Mouse (Mus musculus) hindbrain, postnatal 0 days (tissue): Measurements from ENCODE around the gene Hcst. TPM values are rescaled to one million over a fixed set of nuclear protein-coding genes. Genes with fewer than 3 reads are reported as not detected.

Source experiments
- ATAC-seq: fragments of 200-750 bp; cut with Nextera tagmentation; 2 replicates; pipeline ENCODE4 v1.8.0; 2017; ENCODE audit warnings: mild to moderate bottlenecking, moderate TSS enrichment, moderate library complexity
- DNase-seq: peaks from one replicate; pipeline ENCODE4 v3.0.0-alpha.2; 2015; ENCODE audit warnings: low spot score
- H3K27ac ChIP-seq: fragments of 300-500 bp; sonication (generic); 2 replicates; pipeline ENCODE4 v1.5.1; 2014; ENCODE audit warnings: mild to moderate bottlenecking
- H3K27me3 ChIP-seq: fragments of 300-500 bp; sonication (generic); 2 replicates; pipeline ENCODE4 v1.6.1; 2014; ENCODE audit warnings: low read length, mixed read lengths; ENCODE audit not compliant: insufficient read depth
- H3K36me3 ChIP-seq: fragments of 300-500 bp; sonication (generic); 2 replicates; pipeline ENCODE4 v1.6.1; 2014; ENCODE audit warnings: low read length, mixed read lengths; ENCODE audit not compliant: insufficient read depth
- H3K4me1 ChIP-seq: fragments of 300-500 bp; sonication (generic); 2 replicates; pipeline ENCODE4 v1.6.1; 2014; ENCODE audit warnings: antibody characterized with exemption, low read length, mixed read lengths; ENCODE audit not compliant: insufficient read depth
- H3K4me2 ChIP-seq: fragments of 300-500 bp; sonication (generic); 2 replicates; pipeline ENCODE4 v1.6.1; 2014; ENCODE audit warnings: low read depth, mild to moderate bottlenecking, low read length, moderate library complexity, mixed read lengths
- H3K4me3 ChIP-seq: fragments of 300-500 bp; sonication (generic); 2 replicates; pipeline ENCODE4 v1.5.1; 2014; ENCODE audit warnings: low read length
- H3K9ac ChIP-seq: fragments of 300-500 bp; sonication (generic); replicated peaks from 2 replicates; pipeline ENCODE4 v1.6.1; 2014; ENCODE audit warnings: mild to moderate bottlenecking, low read length, moderate library complexity, mixed read lengths
- H3K9me3 ChIP-seq: fragments of 300-500 bp; sonication (generic); 2 replicates; pipeline ENCODE4 v1.6.1; 2016; ENCODE audit warnings: low read length, mixed read lengths
- CTCF ChIP-seq: IDR thresholded peaks from 2 replicates; pipeline ENCODE4 v1.5.1; 2016; ENCODE audit warnings: antibody characterized with exemption, control low read depth, low read depth
- WGBS: fragments of 180-500 bp; shearing (Covaris S2); extraction: QIAGEN DNeasy Blood & Tissue Kit; methylation state at CpG from one replicate; pipeline ENCODE4 v1.1.7; 2014; 5-methylcytosine and 5-hydroxymethylcytosine counted together
- polyA plus RNA-seq: library from polyadenylated mRNA; unstranded; fragments of >200 nt; fragmentation: Nextera tagmentation; extraction: Ambion mirVana; gene quantifications from 2 replicates; pipeline ENCODE4 v1.2.1, GENCODE M21; 2015
- total RNA-seq: library from RNA; depleted of rRNA; stranded (reverse); fragments of >200 nt; gene quantifications from 2 replicates; pipeline ENCODE4 v1.2.3, GENCODE M21; 2014

The Hcst gene
- total and polyA plus RNA-seq, 2 experiments from 2014 or later: 1.0 TPM; not detected in 1

DNA sequence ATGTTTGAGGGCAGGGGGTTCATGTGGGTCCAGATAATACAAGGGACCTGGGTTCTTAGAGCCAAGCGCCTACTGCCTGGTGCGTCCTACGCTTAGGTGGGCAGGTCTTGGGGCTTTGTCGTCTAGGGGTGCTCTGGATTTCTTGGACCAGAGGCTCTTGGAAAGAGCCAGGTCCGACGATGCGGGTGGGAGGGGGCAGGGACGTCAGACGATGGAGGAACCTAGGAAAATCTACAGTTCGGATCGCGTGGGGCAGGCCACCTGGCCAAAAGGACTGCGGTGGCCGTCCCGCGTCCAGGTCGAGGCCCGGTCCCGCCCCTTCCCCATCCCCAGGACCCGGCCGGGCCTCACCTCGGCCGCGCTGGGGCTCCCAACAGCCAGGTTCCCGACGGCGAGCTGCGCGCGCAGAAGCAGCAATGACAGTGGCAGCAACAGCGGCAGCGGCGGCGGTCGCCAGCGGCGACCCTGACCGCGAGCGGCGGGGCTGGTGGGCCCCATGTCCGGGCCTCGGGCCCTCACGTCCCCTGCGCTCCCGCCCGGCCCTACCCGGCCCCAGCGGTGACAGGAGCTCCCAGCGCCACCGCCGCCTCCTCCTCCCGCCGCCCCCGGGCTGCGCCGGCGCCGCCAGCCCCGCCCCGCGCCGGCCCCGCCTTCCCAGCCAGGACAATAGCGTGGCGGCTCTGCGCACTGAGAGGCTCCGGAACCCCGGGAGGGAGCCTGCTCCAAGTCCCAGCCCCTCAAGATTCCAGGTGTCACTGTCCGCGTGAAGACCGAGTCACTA is 25.5 kb upstream of the Hcst start, which contains the start of gene Aplp1:
Gene Aplp1, minus strand, starts transcription at position 565 of the 781 bp plus-strand sequence.
- Histone ChIP-seq H3K4me3 (peak within 1 kb of the TSS; percentile 78), H3K4me2 (peak within 1 kb of the TSS; percentile 78), H3K4me1 (no peaks in the 10 kb centered on the region), H3K9me3 (no peaks in the 10 kb centered on the region), H3K27me3 (no peaks in the 10 kb centered on the region), H3K27ac (peak within 1 kb of the TSS; percentile 97), H3K9ac (peak within 1 kb of the TSS; percentile 95), H3K36me3 (peaks cover 25% of the 10 kb centered on the region; the same call in 1 of the 2 replicates)
- DNase-seq (peak; percentile 87), ATAC-seq (peak; percentile 74)
- no peak for TF ChIP-seq CTCF
- under 1% methylated on average over 68 of the region's 72 CpGs for WGBS

DNA sequence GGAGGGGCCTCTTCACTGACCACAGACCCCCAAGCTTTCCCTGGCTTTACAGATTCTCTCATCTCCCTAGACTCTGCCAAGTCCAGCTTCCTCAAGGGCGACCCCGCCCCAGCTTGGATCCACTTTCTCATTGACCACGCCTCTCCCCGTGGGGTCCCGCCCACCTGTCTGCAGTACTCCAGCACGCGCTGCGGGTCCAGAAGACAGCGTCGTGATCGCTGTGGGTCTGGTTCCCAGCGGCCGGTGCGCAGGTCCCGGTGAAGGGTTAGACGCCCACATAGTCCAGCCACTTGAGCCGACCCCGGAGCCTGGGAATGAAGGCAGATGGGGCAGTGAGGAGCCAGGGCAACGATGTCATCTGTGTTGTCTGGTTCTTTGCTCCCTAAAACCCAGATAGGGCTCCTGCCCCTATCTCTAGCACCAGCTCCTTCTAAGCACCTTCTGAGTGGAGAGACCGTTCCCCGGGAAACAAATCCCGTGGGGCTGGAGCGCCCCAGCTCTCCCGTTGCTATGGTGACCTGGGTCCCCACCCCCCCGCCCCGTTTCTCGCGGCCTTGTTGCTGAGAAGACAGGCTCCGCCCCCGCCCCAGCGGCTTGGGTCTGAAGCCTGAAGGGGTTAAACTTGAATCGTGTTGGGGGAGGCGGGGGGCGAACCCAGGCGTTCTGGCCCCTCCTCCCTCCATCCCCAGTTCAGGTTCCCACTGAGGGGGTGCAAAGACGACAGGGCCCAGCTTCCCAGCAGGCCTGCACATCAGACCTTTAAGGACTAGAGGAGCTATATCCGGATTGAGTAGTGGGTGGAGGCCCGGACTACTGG is 24.7 kb upstream of the Hcst start:
- H3K4me2 ChIP-seq: peak overlapping the region; percentile 78
- no peaks in the 10 kb centered on the region for H3K9me3 ChIP-seq
- no peaks in the 10 kb centered on the region for H3K4me1 ChIP-seq
- H3K27me3 ChIP-seq: no peaks in the 10 kb centered on the region
- peak; percentile 93 for DNase-seq
- H3K36me3 ChIP-seq: peaks cover 32% of the 10 kb centered on the region; the same call in 1 of the 2 replicates
- TF ChIP-seq CTCF: no peak
- peak; percentile 72 for ATAC-seq
- peak overlapping the region; percentile 97 for H3K27ac ChIP-seq
- peak overlapping the region; percentile 78 for H3K4me3 ChIP-seq
- H3K9ac ChIP-seq: peak overlapping the region; percentile 95
- WGBS: under 1% methylated on average over 36 of the region's 38 CpGs

DNA sequence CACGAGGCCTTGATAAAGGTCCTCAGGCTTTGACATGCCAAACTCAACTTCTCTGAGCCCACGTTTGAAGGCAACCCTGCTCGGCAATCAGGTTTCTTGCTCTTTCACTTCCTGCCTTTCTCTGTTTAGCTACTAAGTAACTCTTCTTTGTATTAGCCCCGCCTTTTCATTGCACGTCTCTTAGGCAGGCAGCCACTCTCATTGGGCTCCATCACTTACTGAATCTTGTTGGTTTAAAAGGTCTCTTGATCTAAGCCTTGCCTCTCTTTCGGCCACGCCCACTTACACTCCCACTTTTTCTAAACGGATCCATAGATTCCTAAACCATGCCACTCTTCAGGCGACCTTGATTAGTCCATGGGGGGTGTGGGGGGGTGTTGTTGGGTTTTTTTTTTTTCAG is 24.0 kb upstream of the Hcst start:
- H3K4me3 ChIP-seq: peak overlapping the region; percentile 78
- peak overlapping the region; percentile 95 for H3K9ac ChIP-seq
- no peaks in the 10 kb centered on the region for H3K27me3 ChIP-seq
- H3K36me3 ChIP-seq: peaks cover 37% of the 10 kb centered on the region; the same call in 1 of the 2 replicates
- 16% methylated on average over 9 of the region's 9 CpGs for WGBS
- ATAC-seq (no peak), DNase-seq (peak; percentile 67)
- peak overlapping the region; percentile 97; the same call in 1 of the 2 replicates for H3K27ac ChIP-seq
- peak overlapping the region; percentile 78 for H3K4me2 ChIP-seq
- H3K9me3 ChIP-seq: no peaks in the 10 kb centered on the region
- H3K4me1 ChIP-seq: no peaks in the 10 kb centered on the region
- TF ChIP-seq CTCF: no peak

DNA sequence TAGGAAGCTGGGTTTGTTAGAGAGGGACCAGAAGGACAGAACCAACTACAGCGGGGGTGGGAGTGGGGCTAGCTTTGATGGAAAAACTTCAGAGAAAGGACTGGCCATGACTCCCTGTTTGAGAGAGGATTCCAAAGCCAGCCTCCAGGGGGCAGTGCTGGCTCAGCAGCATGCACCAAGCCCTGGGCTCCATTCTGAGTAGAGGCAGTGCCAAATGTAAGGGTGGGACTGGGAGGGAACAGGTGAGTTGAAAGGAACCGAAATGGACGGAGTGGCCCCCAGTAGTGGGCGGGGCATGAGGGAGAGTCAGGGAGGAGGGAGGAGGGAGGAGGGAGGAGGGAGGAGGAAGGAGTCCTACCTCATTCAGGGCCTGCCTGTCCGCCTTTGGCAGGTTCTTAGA is 21.0 kb upstream of the Hcst start:
- Histone ChIP-seq H3K4me1 (no peaks in the 10 kb centered on the region), H3K4me2 (no peak overlapping the region), H3K4me3 (no peak overlapping the region), H3K9ac (no peak overlapping the region), H3K27ac (no peak overlapping the region), H3K27me3 (no peaks in the 10 kb centered on the region), H3K9me3 (no peaks in the 10 kb centered on the region), H3K36me3 (peaks cover 50% of the 10 kb centered on the region; the same call in 1 of the 2 replicates)
- peak; percentile 80 for DNase-seq
- WGBS: 27% methylated on average over 4 of the region's 5 CpGs
- ATAC-seq: peak; percentile 15; the same call in 1 of the 2 replicates
- peak; percentile 87 for TF ChIP-seq CTCF

DNA sequence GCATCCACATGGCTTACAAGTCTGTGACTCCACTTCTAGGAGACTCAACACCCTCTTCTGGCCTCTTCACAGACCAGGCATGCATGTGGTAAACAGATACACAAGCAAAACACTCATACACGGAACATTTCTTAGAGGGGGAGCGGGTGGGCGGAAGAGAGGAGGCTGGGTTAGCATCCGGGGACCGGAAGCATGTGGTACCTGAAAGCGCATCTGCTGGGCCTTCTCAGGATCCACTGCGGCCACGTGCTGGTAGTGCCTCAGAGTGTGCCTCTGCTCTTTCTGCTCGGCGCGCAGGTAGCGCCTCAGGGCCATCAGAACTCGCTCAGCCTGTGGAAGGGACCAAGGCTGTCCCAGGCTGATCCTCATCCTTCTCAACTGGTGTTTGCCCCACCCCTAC is 20.1 kb upstream of the Hcst start:
- no peak overlapping the region for H3K27ac ChIP-seq
- no peaks in the 10 kb centered on the region for H3K4me1 ChIP-seq
- ATAC-seq: no peak
- 82% methylated on average over 13 of the region's 13 CpGs for WGBS
- DNase-seq: no peak
- H3K4me2 ChIP-seq: no peak overlapping the region
- no peaks in the 10 kb centered on the region for H3K9me3 ChIP-seq
- H3K36me3 ChIP-seq: peaks cover 58% of the 10 kb centered on the region; the same call in 1 of the 2 replicates
- H3K9ac ChIP-seq: no peak overlapping the region
- H3K4me3 ChIP-seq: no peak overlapping the region
- no peaks in the 10 kb centered on the region for H3K27me3 ChIP-seq
- TF ChIP-seq CTCF: no peak

DNA sequence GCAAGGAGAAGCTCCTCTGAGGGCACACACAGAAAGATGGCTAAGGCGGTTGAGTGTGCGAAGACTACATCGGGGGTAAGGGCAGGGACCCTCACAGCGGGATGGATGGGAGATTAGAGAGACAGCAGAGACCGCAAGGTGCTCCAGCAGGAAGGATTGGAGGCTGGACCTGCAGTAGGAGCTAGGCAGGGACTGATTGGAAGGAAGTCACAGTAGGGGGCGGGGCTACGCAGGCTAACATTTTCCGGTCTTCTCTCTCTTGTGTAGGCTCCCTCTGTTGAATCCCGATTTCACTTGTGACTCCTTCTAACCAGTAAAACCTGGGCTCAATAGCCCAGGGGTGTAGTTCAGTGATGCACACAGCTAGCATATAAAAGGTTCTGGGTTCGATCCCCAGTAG is 17.2 kb upstream of the Hcst start:
- ATAC-seq (no peak), DNase-seq (no peak)
- Histone ChIP-seq H3K9me3 (no peaks in the 10 kb centered on the region), H3K36me3 (peaks cover 47% of the 10 kb centered on the region; the same call in 1 of the 2 replicates), H3K27ac (no peak overlapping the region), H3K27me3 (no peaks in the 10 kb centered on the region), H3K4me2 (no peak overlapping the region), H3K4me1 (no peaks in the 10 kb centered on the region), H3K4me3 (no peak overlapping the region), H3K9ac (no peak overlapping the region)
- WGBS: 20% methylated on average over 10 of the region's 10 CpGs
- TF ChIP-seq CTCF: no peak
